In the genomic region with DNA sequence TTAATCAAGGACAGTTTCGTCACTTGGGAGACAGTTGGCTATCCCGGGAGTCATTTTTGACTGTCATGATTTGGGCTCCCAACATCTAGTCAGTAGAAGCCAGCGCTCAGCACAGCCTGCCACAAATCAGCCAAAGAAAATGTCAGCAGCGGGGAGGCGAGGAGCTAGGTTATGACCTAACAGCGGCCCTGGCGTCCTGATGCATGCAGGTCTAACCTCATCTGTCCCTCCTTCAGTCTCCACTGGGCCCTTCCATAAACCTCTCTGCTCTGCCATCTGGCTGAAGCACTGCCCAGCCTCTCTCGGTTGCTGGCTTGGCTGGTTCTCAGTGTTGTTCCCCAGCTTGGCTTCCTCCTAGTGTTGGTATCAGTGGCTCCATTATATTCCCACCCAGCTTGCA, we compare ENCODE assay signal across 13 mouse cellular contexts. TPM values are rescaled to one million over a fixed set of nuclear protein-coding genes. Genes with fewer than 3 reads are reported as not detected.
DNase-seq lines count a peak whose midpoint lies in the region; ATAC-seq and TF ChIP-seq lines count a peak whose summit lies in the region.
"Had no signal": no experiment of that assay in that cellular context is flagged by ENCODE, and none has a peak within 500 bp of the region (broad histone marks: within the 10 kb centered on the region; RNA-seq: fewer than 3 reads in every experiment).

No protein-coding gene starts in this region.

- no peak for DNase-seq in hindbrain, embryonic 14.5 days (ENCODE audit: low spot score)
- DNase-seq in hindbrain, embryonic 10.5 days (ENCODE audit: low spot score), result no peak
- DNase-seq in stomach, postnatal 0 days (ENCODE audit: low spot score), result no peak
- DNase-seq in heart, postnatal 25 days (ENCODE audit: low spot score), result peak; percentile 69
- DNase-seq in gastrocnemius, postnatal 25 days, result no peak
- DNase-seq: right cerebral cortex, postnatal 14 days; thymus, postnatal 14 days had no signal

- no peak for TF ChIP-seq CTCF in stomach, postnatal 0 days (IDR thresholded peaks at IDR 0.05; ENCODE audit: low read depth)

- H3K4me3 ChIP-seq in hindbrain, embryonic 14.5 days (replicated peaks; ENCODE audit: low read length), result no peak overlapping the region
- H3K4me3 ChIP-seq in hindbrain, embryonic 10.5 days, result no peak overlapping the region
- H3K4me3 ChIP-seq in stomach, embryonic 15.5 days (replicated peaks), result no peak overlapping the region
- no peak overlapping the region for H3K4me3 ChIP-seq in stomach, postnatal 0 days (ENCODE audit: low read depth, low read length)
- H3K4me3 ChIP-seq: forebrain, embryonic 12.5 days; liver, embryonic 15.5 days; midbrain, embryonic 12.5 days had no signal

- no peaks in the 10 kb centered on the region for H3K36me3 ChIP-seq in hindbrain, embryonic 14.5 days (replicated peaks; ENCODE audit: control insufficient read depth, insufficient read depth)
- H3K36me3 ChIP-seq in hindbrain, embryonic 10.5 days, result no peaks in the 10 kb centered on the region
- no peaks in the 10 kb centered on the region for H3K36me3 ChIP-seq in stomach, embryonic 15.5 days
- no peaks in the 10 kb centered on the region for H3K36me3 ChIP-seq in stomach, postnatal 0 days (ENCODE audit: control insufficient read depth, insufficient read depth, low read length)
- H3K36me3 ChIP-seq: forebrain, embryonic 12.5 days; midbrain, embryonic 12.5 days had no signal

- H3K27ac ChIP-seq in hindbrain, embryonic 14.5 days, result 0 out of 2 replicates have a peak overlapping the region, but pooled peaks have one; percentile 9
- no peak overlapping the region for H3K27ac ChIP-seq in hindbrain, embryonic 10.5 days
- 0 out of 2 replicates have a peak overlapping the region, but pooled peaks have one; percentile 3 for H3K27ac ChIP-seq in stomach, embryonic 15.5 days
- H3K27ac ChIP-seq in stomach, postnatal 0 days (replicated peaks), result no peak overlapping the region; the same call in 1 of the 2 replicates
- H3K27ac ChIP-seq: forebrain, embryonic 12.5 days; liver, embryonic 15.5 days; midbrain, embryonic 12.5 days had no signal

- intact Hi-C loops in heart, postnatal 25 days (cut with DNase I), result no loop called here

- no peaks in the 10 kb centered on the region for H3K9me3 ChIP-seq in hindbrain, embryonic 14.5 days (ENCODE audit: control insufficient read depth, low read length)
- H3K9me3 ChIP-seq in hindbrain, embryonic 10.5 days, result no peaks in the 10 kb centered on the region
- no peaks in the 10 kb centered on the region for H3K9me3 ChIP-seq in stomach, embryonic 15.5 days
- no peaks in the 10 kb centered on the region for H3K9me3 ChIP-seq in stomach, postnatal 0 days (ENCODE audit: control insufficient read depth, low read length)
- H3K9me3 ChIP-seq: forebrain, embryonic 12.5 days; liver, embryonic 15.5 days; midbrain, embryonic 12.5 days had no signal

- no peak overlapping the region for H3K4me2 ChIP-seq in hindbrain, embryonic 14.5 days (replicated peaks)
- H3K4me2 ChIP-seq in stomach, embryonic 15.5 days, result no peak overlapping the region
- no peak overlapping the region for H3K4me2 ChIP-seq in stomach, postnatal 0 days (replicated peaks; ENCODE audit: low read depth)
- H3K4me2 ChIP-seq: forebrain, embryonic 12.5 days; liver, embryonic 15.5 days; midbrain, embryonic 12.5 days had no signal

- no peak for TF ChIP-seq EP300 in stomach, postnatal 0 days (optimal IDR thresholded peaks at IDR 0.05)

- ATAC-seq in hindbrain, embryonic 14.5 days (ENCODE audit: low FRiP score), result no peak
- 0 out of 2 replicates have a peak, but pooled peaks have one; percentile 8 for ATAC-seq in stomach, embryonic 15.5 days (ENCODE audit: insufficient read depth, low FRiP score, low read depth)
- no peak for ATAC-seq in stomach, postnatal 0 days (ENCODE audit: low FRiP score, low TSS enrichment)
- ATAC-seq in erythroblast, adult 5-6 weeks (replicated peaks; ENCODE audit: low FRiP score, poor library complexity, severe bottlenecking), result no peak

- H3K4me1 ChIP-seq in hindbrain, embryonic 14.5 days (replicated peaks; ENCODE audit: control insufficient read depth, insufficient read depth, low read length), result peaks cover 9% of the 10 kb centered on the region; the same call in 1 of the 2 replicates
- H3K4me1 ChIP-seq in hindbrain, embryonic 10.5 days (replicated peaks), result peaks cover 11% of the 10 kb centered on the region
- 0 out of 2 replicates have a peak, but pooled peaks cover 8% of the 10 kb centered on the region for H3K4me1 ChIP-seq in stomach, embryonic 15.5 days
- H3K4me1 ChIP-seq in stomach, postnatal 0 days (replicated peaks; ENCODE audit: control insufficient read depth, insufficient read depth), result peaks cover 3% of the 10 kb centered on the region; the same call in 1 of the 2 replicates

- H3K27me3 ChIP-seq in hindbrain, embryonic 14.5 days (ENCODE audit: control insufficient read depth, insufficient read depth, low read length), result no peaks in the 10 kb centered on the region
- H3K27me3 ChIP-seq in hindbrain, embryonic 10.5 days (ENCODE audit: insufficient read depth, poor library complexity, severe bottlenecking), result no peaks in the 10 kb centered on the region
- no peaks in the 10 kb centered on the region for H3K27me3 ChIP-seq in stomach, embryonic 15.5 days (replicated peaks)
- H3K27me3 ChIP-seq in stomach, postnatal 0 days (ENCODE audit: control insufficient read depth, insufficient read depth, low read length), result no peaks in the 10 kb centered on the region
- H3K27me3 ChIP-seq: forebrain, embryonic 12.5 days; liver, embryonic 15.5 days; midbrain, embryonic 12.5 days had no signal

- 76% methylated on average over 8 of the region's 8 CpGs for WGBS in hindbrain, embryonic 14.5 days
- WGBS in hindbrain, embryonic 10.5 days, result 73% methylated on average over 8 of the region's 8 CpGs
- WGBS in stomach, embryonic 15.5 days, result 69% methylated on average over 8 of the region's 8 CpGs
- WGBS in stomach, postnatal 0 days, result 72% methylated on average over 8 of the region's 8 CpGs

- H3K9ac ChIP-seq in hindbrain, embryonic 14.5 days, result no peak overlapping the region
- no peak overlapping the region for H3K9ac ChIP-seq in stomach, embryonic 15.5 days
- H3K9ac ChIP-seq in stomach, postnatal 0 days (ENCODE audit: low read length), result no peak overlapping the region
- H3K9ac ChIP-seq: forebrain, embryonic 12.5 days; liver, embryonic 15.5 days; midbrain, embryonic 12.5 days had no signal

RNA-seq across cellular contexts. Expression of a gene that starts 5.4 kb away (rescaled TPM):
- 15.2 TPM in 2 replicates for polyA plus RNA-seq in hindbrain, embryonic 14.5 days (2014; fragmentation: Nextera tagmentation; extraction: Ambion mirVana)
- 17.7 TPM in 2 replicates for polyA plus RNA-seq in hindbrain, embryonic 10.5 days (2016; fragmentation: Nextera tagmentation; extraction: Ambion mirVana)
- 16.6 and 17.8 TPM in 2 replicates for polyA plus RNA-seq in stomach, embryonic 15.5 days (2015; fragmentation: Nextera tagmentation; extraction: Ambion mirVana)
- polyA plus RNA-seq in stomach, postnatal 0 days (2015; fragmentation: Nextera tagmentation; extraction: Ambion mirVana), result 6.7 and 7.3 TPM in 2 replicates
- total RNA-seq in heart, postnatal 25 days (2021), result 1 to 10 TPM; 7.9 to 8.2 TPM
- total RNA-seq in erythroblast, adult 5-6 weeks (2015; ENCODE audit: low replicate concordance), result 4.2 TPM in 1 of 2 replicates, not detected in the other
- total RNA-seq in erythroblast, adult 5-6 weeks (2017; ENCODE audit: low replicate concordance), result 2.9 TPM in 1 of 2 replicates, not detected in the other
- total RNA-seq in gastrocnemius, postnatal 25 days (2021), result 1 to 10 TPM; 3.6 to 3.8 TPM

RNA-seq across cellular contexts. Expression of a gene that starts 15.2 kb away (rescaled TPM):
- polyA plus RNA-seq in hindbrain, embryonic 14.5 days (2014; fragmentation: Nextera tagmentation; extraction: Ambion mirVana), result 1.4 and 1.5 TPM in 2 replicates
- polyA plus RNA-seq in hindbrain, embryonic 10.5 days (2016; fragmentation: Nextera tagmentation; extraction: Ambion mirVana), result 0.27 and 0.47 TPM in 2 replicates
- 2.0 TPM in 2 replicates for polyA plus RNA-seq in stomach, embryonic 15.5 days (2015; fragmentation: Nextera tagmentation; extraction: Ambion mirVana)
- 1.3 and 1.5 TPM in 2 replicates for polyA plus RNA-seq in stomach, postnatal 0 days (2015; fragmentation: Nextera tagmentation; extraction: Ambion mirVana)
- total RNA-seq in heart, postnatal 25 days (2021), result 1 to 10 TPM; 1.1 to 1.5 TPM
- 0.21 TPM in 1 of 2 replicates, not detected in the other for total RNA-seq in erythroblast, adult 5-6 weeks (2015; ENCODE audit: low replicate concordance)
- total RNA-seq in erythroblast, adult 5-6 weeks (2017; ENCODE audit: low replicate concordance), result 0.26 and 0.84 TPM in 2 replicates
- 1 to 10 TPM; 2.9 to 3.6 TPM for total RNA-seq in gastrocnemius, postnatal 25 days (2021)

RNA-seq across cellular contexts. Expression of a gene that starts 15.3 kb away (rescaled TPM):
- polyA plus RNA-seq in hindbrain, embryonic 14.5 days (2014; fragmentation: Nextera tagmentation; extraction: Ambion mirVana), result 0.33 and 0.35 TPM in 2 replicates
- polyA plus RNA-seq in hindbrain, embryonic 10.5 days (2016; fragmentation: Nextera tagmentation; extraction: Ambion mirVana), result 0.14 and 0.18 TPM in 2 replicates
- polyA plus RNA-seq in stomach, embryonic 15.5 days (2015; fragmentation: Nextera tagmentation; extraction: Ambion mirVana), result 0.10 and 0.12 TPM in 2 replicates
- not detected in 2 replicates for polyA plus RNA-seq in stomach, postnatal 0 days (2015; fragmentation: Nextera tagmentation; extraction: Ambion mirVana)
- total RNA-seq in heart, postnatal 25 days (2021), result under 1 TPM; 0.10 to 0.34 TPM
- total RNA-seq in erythroblast, adult 5-6 weeks (2015; ENCODE audit: low replicate concordance), result not detected in 2 replicates
- not detected in 2 replicates for total RNA-seq in erythroblast, adult 5-6 weeks (2017; ENCODE audit: low replicate concordance)
- total RNA-seq in gastrocnemius, postnatal 25 days (2021), result under 1 TPM in 1 of 2 experiments, not detected in 1; 0.05 TPM
- total RNA-seq: common myeloid progenitor, adult 5-6 weeks had no signal
- polyA plus RNA-seq: forebrain, embryonic 12.5 days had no signal

RNA-seq across cellular contexts. Expression of a gene that starts 24.7 kb away (rescaled TPM):
- 0.08 and 0.14 TPM in 2 replicates for polyA plus RNA-seq in hindbrain, embryonic 14.5 days (2014; fragmentation: Nextera tagmentation; extraction: Ambion mirVana)
- polyA plus RNA-seq in hindbrain, embryonic 10.5 days (2016; fragmentation: Nextera tagmentation; extraction: Ambion mirVana), result not detected in 2 replicates
- 0.46 and 0.90 TPM in 2 replicates for polyA plus RNA-seq in stomach, embryonic 15.5 days (2015; fragmentation: Nextera tagmentation; extraction: Ambion mirVana)
- polyA plus RNA-seq in stomach, postnatal 0 days (2015; fragmentation: Nextera tagmentation; extraction: Ambion mirVana), result 4.2 and 4.7 TPM in 2 replicates
- not detected for total RNA-seq in heart, postnatal 25 days (2021)
- total RNA-seq in erythroblast, adult 5-6 weeks (2015; ENCODE audit: low replicate concordance), result not detected in 2 replicates
- not detected in 2 replicates for total RNA-seq in erythroblast, adult 5-6 weeks (2017; ENCODE audit: low replicate concordance)
- total RNA-seq in gastrocnemius, postnatal 25 days (2021), result not detected
- total RNA-seq: common myeloid progenitor, adult 5-6 weeks had no signal
- polyA plus RNA-seq: forebrain, embryonic 12.5 days; liver, embryonic 15.5 days; midbrain, embryonic 12.5 days had no signal

RNA-seq across cellular contexts. Expression of a gene that starts 39.5 kb away (rescaled TPM):
- polyA plus RNA-seq in hindbrain, embryonic 14.5 days (2014; fragmentation: Nextera tagmentation; extraction: Ambion mirVana), result 0.15 TPM in 1 of 2 replicates, not detected in the other
- 0.10 TPM in 1 of 2 replicates, not detected in the other for polyA plus RNA-seq in hindbrain, embryonic 10.5 days (2016; fragmentation: Nextera tagmentation; extraction: Ambion mirVana)
- polyA plus RNA-seq in stomach, embryonic 15.5 days (2015; fragmentation: Nextera tagmentation; extraction: Ambion mirVana), result 0.26 and 0.35 TPM in 2 replicates
- 0.34 and 0.36 TPM in 2 replicates for polyA plus RNA-seq in stomach, postnatal 0 days (2015; fragmentation: Nextera tagmentation; extraction: Ambion mirVana)
- total RNA-seq in heart, postnatal 25 days (2021), result under 1 TPM in 1 of 2 experiments, not detected in 1; 0.20 TPM
- total RNA-seq in erythroblast, adult 5-6 weeks (2015; ENCODE audit: low replicate concordance), result not detected in 2 replicates
- total RNA-seq in erythroblast, adult 5-6 weeks (2017; ENCODE audit: low replicate concordance), result not detected in 2 replicates
- total RNA-seq in gastrocnemius, postnatal 25 days (2021), result under 1 TPM; 0.56 to 0.97 TPM
- total RNA-seq: common myeloid progenitor, adult 5-6 weeks had no signal
- polyA plus RNA-seq: forebrain, embryonic 12.5 days had no signal

Comparison
In these comparisons a context has a peak if more than half of its experiments do, and no peak if none do; other contexts are left out.
1. H3K27ac ChIP-seq: peak in hindbrain, embryonic 14.5 days (single experiment) and stomach, embryonic 15.5 days (single experiment); none in hindbrain, embryonic 10.5 days (single experiment) and stomach, postnatal 0 days (single experiment).